Mouse (Mus musculus) adrenal gland, adult 18-20 months (tissue): Measurements from ENCODE around the gene Cyp2c65. TPM values are rescaled to one million over a fixed set of nuclear protein-coding genes. Genes with fewer than 3 reads are reported as not detected.
"Not testable (repeated sequence)": the region's sequence is repeated elsewhere in the genome, so short reads cannot be mapped to it uniquely, and the experiment has no call there.

Source experiments
- DNase-seq, 2 experiments: peaks; one replicate each; pipeline ENCODE4 v3.0.0; 2021 to 2022; ENCODE audit warnings: low spot score in 2 of 2
- long read RNA-seq, 2 experiments: library from polyadenylated mRNA; stranded (forward); transcript quantifications; one replicate each; pipeline ENCODE4 v2.0.0; 2021
- total RNA-seq, 2 experiments: library from RNA; stranded (reverse); gene quantifications; 1 replicate in 1 of 2; 2 replicates in 1 of 2; pipeline ENCODE4 v1.2.3; 2021

Cyp2c65 gene
- total RNA-seq = not detected
- long read RNA-seq, experiment 1 = 0 reads
- long read RNA-seq, experiment 2 = 0 reads

DNA sequence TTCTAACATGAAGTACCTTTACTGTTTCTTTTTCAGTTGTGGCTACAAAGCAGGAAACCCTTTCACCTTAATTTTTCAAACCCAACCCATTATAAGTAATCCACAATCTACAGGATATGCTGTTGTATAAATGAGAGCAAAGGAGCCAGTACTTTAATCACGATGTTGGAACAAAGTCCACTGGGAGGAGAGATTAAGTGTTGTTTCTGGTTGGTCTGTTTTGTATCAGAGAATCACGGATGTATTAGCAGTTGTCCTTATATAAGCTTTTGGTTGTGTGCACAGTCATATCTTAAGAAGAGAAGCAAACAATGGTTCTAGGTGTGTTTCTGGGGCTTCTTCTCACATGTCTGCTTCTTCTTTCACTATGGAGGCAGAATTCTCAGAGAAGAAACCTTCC is at the start of gene Cyp2c65:
Gene Cyp2c65, plus strand, starts transcription at position 297 of the 400 bp plus-strand sequence.
- DNase-seq = no peak

DNA sequence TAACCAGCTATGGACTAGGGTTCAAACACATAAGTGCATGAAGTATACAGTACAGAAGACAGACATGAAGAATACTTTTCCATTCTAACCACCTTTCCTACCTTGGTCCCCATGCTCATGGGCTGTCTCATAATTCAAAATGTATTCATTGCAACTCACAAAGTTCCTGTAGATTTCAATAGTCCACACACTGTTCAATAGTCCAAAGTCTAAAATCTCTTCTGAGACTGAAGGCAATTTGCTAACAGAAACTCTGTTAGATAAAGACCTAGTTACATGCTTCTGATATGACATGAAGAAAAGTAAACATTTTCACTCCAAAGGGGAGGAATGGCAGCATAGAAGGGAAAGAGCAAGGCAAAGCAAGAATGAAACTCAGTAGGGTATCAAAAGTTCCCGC is 2.9 kb upstream of the Cyp2c65 start:
- no peak for DNase-seq

DNA sequence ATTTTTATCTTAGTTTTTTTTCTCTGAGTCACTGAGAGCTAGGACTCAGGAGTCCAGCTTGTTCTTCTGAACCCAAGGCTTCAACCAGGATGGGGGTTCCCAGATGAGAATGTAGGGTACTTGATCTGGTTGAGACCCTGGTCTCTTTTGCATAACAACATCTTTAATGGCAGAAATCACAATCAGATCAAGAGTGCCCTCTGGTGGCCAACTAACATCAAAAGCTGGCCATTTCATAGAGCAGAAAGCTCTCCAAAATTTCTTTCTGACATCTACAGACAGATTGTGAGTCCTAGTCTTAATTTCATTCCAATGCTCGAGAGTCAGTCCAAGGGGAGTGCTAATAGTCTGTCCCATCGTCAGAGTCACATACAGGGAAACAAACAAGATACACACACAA is 38.0 kb downstream of the Cyp2c65 start:
- DNase-seq = not testable (repeated sequence)

DNA sequence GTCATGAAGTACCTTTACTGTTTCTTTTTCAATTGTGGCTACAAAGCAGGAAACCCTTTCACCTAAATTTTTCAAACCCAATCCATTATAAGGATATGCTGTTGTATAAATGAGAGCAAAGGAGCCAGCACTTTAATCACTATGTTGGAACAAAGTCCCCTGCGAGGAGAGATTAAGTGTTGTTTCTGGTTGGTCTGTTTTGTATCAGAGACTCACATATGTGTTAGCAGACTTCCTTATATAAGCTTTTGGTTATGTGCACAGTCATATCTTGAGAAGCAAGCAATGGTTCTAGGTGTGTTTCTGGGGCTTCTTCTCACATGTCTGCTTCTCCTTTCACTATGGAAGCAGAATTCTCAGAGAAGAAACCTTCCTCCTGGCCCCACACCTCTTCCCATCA is 52.8 kb downstream of the Cyp2c65 start, which contains the start of gene Cyp2c66:
Gene Cyp2c66, plus strand, starts transcription at position 255 of the 400 bp plus-strand sequence.
- DNase-seq = no peak

Other genes starting within 250 kb of the Cyp2c65 start
- gene Noc3l, start 241.8 kb upstream of the Cyp2c65 start, total RNA-seq = 10 to 100 TPM; 18.8 to 20.7 TPM
- gene Tbc1d12, start 224.4 kb upstream of the Cyp2c65 start, total RNA-seq = 10 to 100 TPM; 10.1 to 10.5 TPM
- gene Hells, start 130.1 kb upstream of the Cyp2c65 start, total RNA-seq = 1 to 10 TPM; 2.8 to 3.2 TPM
- gene Cyp2c55, start 54.0 kb upstream of the Cyp2c65 start, total RNA-seq = under 1 TPM; 0.16 to 0.23 TPM
- not detected for gene Cyp2c66, start 52.9 kb downstream of the Cyp2c65 start, total RNA-seq
- gene Cyp2c29, start 208.4 kb downstream of the Cyp2c65 start, total RNA-seq = under 1 TPM in 1 of 2 experiments, not detected in 1; 0.23 TPM